Mouse (Mus musculus) lung, embryonic 14.5 days (tissue): ENCODE results near the gene Mup5. TPM values are rescaled to one million over a fixed set of nuclear protein-coding genes. Genes with fewer than 3 reads are reported as not detected.

Experiments used
- ATAC-seq: fragments of 200-750 bp; cut with Nextera tagmentation; 2 replicates; pipeline ENCODE4 v1.8.0; 2017; ENCODE audit warnings: mild to moderate bottlenecking, moderate TSS enrichment, moderate library complexity; ENCODE audit not compliant: insufficient read depth
- DNase-seq: peaks from one replicate; pipeline ENCODE4 v3.0.0-alpha.2; 2015
- H3K27ac ChIP-seq: fragments of 300-500 bp; sonication (generic); 2 replicates; pipeline ENCODE4 v1.5.1; 2014; ENCODE audit warnings: low read depth, mild to moderate bottlenecking, moderate library complexity
- H3K27me3 ChIP-seq: fragments of 300-500 bp; sonication (generic); 2 replicates; pipeline ENCODE4 v1.6.1; 2014; ENCODE audit warnings: low read length, control low read depth; ENCODE audit not compliant: insufficient read depth
- H3K36me3 ChIP-seq: fragments of 300-500 bp; sonication (generic); 2 replicates; pipeline ENCODE4 v1.6.1; 2014; ENCODE audit warnings: control low read depth; ENCODE audit not compliant: insufficient read depth
- H3K4me1 ChIP-seq: fragments of 300-500 bp; sonication (generic); 2 replicates; pipeline ENCODE4 v1.6.1; 2014; ENCODE audit warnings: antibody characterized with exemption, control low read depth; ENCODE audit not compliant: insufficient read depth
- H3K4me2 ChIP-seq: fragments of 300-500 bp; sonication (generic); 2 replicates; pipeline ENCODE4 v1.6.1; 2014; ENCODE audit warnings: mild to moderate bottlenecking
- H3K4me3 ChIP-seq: fragments of 300-500 bp; sonication (generic); 2 replicates; pipeline ENCODE4 v1.5.1; 2014; ENCODE audit warnings: low read depth, low read length
- H3K9ac ChIP-seq: fragments of 300-500 bp; sonication (generic); 2 replicates; pipeline ENCODE4 v1.6.1; 2014
- H3K9me3 ChIP-seq: fragments of 300-500 bp; sonication (generic); 2 replicates; pipeline ENCODE4 v1.6.1; 2016; ENCODE audit warnings: low read depth, low read length, control low read depth
- CTCF ChIP-seq: IDR thresholded peaks from 2 replicates; pipeline ENCODE4 v1.5.1; 2016; ENCODE audit warnings: antibody characterized with exemption, low read depth
- WGBS: fragments of 180-500 bp; shearing (Covaris S2); extraction: QIAGEN DNeasy Blood & Tissue Kit; methylation state at CpG from one replicate; pipeline ENCODE4 v1.1.7; 2014; 5-methylcytosine and 5-hydroxymethylcytosine counted together
- polyA plus RNA-seq: library from polyadenylated mRNA; unstranded; fragments of >200 nt; fragmentation: Nextera tagmentation; extraction: Ambion mirVana; gene quantifications from 2 replicates; pipeline ENCODE4 v1.2.1, GENCODE M21; 2014

Mup5 gene
- not detected in 2 replicates for polyA plus RNA-seq

DNA sequence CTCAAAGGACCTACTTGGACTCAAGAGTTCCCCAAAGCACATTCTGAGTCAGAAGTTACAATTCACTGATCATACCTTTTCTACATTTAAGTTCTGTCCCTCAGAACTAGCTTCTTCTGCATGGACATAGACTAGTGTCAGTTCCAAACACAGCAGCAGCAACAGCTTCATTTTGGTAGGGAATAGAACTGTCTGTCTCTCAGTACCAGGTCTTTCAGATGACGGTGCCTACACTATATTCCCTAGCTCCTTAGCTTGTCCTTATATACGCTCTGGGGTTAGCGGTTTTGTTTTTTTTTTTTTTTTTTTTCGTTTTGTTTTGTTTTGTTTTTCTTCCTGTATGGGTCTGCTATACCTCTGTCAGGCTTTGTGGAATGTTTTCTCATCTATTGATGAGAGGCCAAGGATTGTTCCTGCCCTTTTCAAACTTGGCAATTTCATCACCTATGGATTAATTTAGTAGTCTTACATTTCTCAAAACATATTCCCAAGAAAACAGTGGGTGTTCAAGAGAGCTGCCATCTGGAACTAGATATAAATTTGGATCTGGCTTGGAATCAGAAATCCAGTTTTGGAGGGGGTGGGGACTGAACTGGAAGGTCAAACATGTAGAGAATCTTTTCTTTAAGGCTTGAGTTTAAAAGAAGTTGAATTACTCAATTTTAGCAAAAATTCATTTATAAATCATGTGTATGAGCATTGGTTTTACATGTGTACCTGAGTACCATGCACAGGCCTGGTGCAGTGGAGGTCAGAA is at the start of gene Mup5:
Mup5 (minus strand) TSS at position 282 of the 757 bp plus-strand sequence.
- H3K27ac ChIP-seq, result no peak within 1 kb of the TSS
- DNase-seq (no peak), ATAC-seq (no peak)
- no peaks in the 10 kb centered on the region for H3K4me1 ChIP-seq
- H3K4me2 ChIP-seq, result no peak within 1 kb of the TSS
- 74% methylated on average over 4 of the region's 4 CpGs for WGBS
- no peaks in the 10 kb centered on the region for H3K9me3 ChIP-seq
- TF ChIP-seq CTCF, result no peak
- H3K4me3 ChIP-seq, result no peak within 1 kb of the TSS
- H3K27me3 ChIP-seq, result no peaks in the 10 kb centered on the region
- no peaks in the 10 kb centered on the region for H3K36me3 ChIP-seq
- H3K9ac ChIP-seq, result no peak within 1 kb of the TSS

DNA sequence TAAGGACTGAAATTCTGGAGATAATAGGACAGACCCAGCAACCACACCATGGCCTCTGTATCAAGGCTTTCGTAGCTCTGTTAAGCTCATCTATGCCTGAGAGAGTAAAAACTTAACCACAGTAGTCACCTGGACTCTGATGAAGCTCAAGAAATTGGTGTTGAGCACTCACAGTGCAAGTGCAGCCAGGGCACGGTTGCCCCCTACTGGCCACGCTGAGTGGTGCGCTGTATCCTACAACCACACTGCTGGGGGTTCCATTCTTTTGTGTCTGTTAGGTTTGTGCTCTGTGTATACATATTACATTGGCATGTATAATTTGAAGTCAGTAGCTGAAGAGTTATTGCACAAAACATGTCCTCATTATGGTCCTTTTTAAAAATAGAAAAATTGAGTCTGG is 23.1 kb upstream of the Mup5 start:
- Histone ChIP-seq H3K4me1 (no peaks in the 10 kb centered on the region), H3K4me2 (no peak overlapping the region), H3K4me3 (no peak overlapping the region), H3K9me3 (no peaks in the 10 kb centered on the region), H3K27ac (no peak overlapping the region), H3K36me3 (no peaks in the 10 kb centered on the region), H3K27me3 (no peaks in the 10 kb centered on the region), H3K9ac (no peak overlapping the region)
- DNase-seq (peak; percentile 43), ATAC-seq (no peak)
- 32% methylated on average over 4 of the region's 4 CpGs for WGBS
- peak; percentile 75 for TF ChIP-seq CTCF

DNA sequence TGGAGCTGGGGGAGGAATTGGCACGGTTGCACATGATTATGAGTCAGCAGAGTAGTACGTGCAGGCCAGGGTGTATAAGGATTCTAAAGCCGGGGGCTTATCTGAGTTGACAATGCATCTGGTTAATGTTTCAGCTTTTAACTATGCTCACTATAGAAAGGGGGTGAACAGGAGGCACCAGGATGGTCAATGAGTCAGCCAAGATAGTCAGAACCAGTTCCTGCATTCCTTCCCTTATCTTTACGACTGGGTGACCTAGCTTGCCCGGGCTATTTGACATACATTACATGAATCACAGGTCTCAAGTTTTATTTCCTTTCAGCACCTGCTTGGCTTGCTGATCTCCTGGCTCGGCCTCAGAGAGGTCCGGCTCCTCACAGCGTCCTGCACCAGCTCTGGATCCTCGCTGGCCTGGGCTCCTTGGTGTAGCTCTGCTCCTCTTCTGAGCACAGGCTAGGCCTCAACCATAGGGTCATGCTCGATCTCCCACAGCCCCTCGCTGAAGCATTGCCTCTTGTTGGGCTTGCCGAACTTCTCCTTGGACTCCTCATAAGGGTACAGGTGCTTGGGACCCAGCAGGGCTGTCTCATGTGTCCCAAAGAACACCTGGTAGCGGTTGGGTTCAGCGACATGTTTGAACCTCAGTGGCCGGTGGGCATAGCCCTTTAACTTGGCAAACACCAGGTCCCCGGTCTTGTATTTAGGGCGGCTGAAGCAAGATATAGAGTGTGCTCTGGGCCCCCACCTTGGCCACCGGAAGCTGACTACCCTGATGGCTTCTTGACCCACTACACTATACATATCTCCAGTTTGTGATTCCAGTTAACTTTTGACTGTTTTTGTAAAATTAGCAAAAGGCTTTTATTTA is 21.0 kb upstream of the Mup5 start:
- no peaks in the 10 kb centered on the region for H3K27me3 ChIP-seq
- H3K9me3 ChIP-seq, result no peaks in the 10 kb centered on the region
- no peak overlapping the region for H3K4me3 ChIP-seq
- no peak for TF ChIP-seq CTCF
- H3K4me1 ChIP-seq, result no peaks in the 10 kb centered on the region
- no peak overlapping the region for H3K27ac ChIP-seq
- H3K4me2 ChIP-seq, result no peak overlapping the region
- no peak overlapping the region for H3K9ac ChIP-seq
- peak; percentile 52; the same call in 1 of the 2 replicates for ATAC-seq
- no peak for DNase-seq
- H3K36me3 ChIP-seq, result no peaks in the 10 kb centered on the region
- WGBS, result 78% methylated on average over 18 of the region's 18 CpGs

DNA sequence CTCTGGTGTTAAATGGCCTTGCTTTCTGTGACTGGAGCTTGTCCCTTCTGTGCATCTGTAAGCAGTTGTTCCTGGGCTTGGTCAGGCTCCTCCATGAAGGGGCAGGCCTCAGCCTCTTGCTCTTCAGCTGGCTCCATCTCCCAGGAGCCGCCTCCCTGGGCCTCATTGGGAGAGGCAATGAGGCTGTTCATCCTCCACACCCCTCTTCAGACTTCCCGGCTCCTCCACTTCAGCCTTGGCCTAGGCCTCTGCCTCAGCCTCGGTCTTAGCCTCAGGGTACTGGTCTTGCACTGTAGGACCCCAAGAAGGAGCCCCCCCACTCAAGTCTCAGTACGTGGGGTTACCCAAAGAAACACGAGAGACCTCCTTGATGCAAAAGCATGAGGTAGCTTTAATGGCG is 20.3 kb upstream of the Mup5 start:
- WGBS, result 84% methylated on average over 6 of the region's 6 CpGs
- TF ChIP-seq CTCF, result no peak
- DNase-seq (no peak), ATAC-seq (no peak)
- no peaks in the 10 kb centered on the region for H3K4me1 ChIP-seq
- H3K4me2 ChIP-seq, result no peak overlapping the region
- H3K9ac ChIP-seq, result no peak overlapping the region
- no peak overlapping the region for H3K4me3 ChIP-seq
- no peaks in the 10 kb centered on the region for H3K27me3 ChIP-seq
- H3K36me3 ChIP-seq, result no peaks in the 10 kb centered on the region
- H3K27ac ChIP-seq, result no peak overlapping the region; the same call in 1 of the 2 replicates
- no peaks in the 10 kb centered on the region for H3K9me3 ChIP-seq

DNA sequence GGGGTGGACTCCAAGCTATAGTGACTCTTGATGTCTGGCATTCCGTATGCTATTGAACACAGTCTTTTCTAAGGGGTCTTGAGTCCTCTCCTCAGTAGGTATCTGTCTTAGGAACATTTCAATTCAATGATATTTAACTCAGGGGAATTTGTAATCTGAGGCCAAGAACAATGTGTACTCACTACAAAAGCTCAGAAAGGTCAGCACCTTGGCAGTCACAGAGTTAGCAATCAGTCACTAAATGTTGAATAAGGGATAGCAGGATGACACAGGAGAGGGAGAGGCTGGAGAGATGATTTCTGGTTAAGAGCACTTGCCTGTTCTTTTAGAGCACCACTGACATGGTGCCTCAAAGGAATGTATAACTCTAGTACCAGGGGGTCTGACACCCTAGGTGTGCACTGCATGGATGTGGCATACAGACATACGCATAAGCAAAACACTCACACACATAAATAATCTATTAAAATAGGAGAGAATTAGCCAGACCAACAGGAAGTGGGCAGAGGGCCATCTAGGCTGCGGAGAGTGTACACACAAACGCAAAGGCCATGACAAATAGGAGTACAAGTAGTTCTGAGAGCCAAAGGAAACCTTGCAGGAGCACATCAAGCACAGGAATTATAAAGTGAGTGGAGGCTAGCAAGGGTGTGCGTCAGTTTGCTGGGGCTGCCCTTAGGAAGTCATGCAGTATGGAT is 9.9 kb upstream of the Mup5 start:
- H3K4me2 ChIP-seq, result no peak overlapping the region
- H3K27me3 ChIP-seq, result no peaks in the 10 kb centered on the region
- no peaks in the 10 kb centered on the region for H3K4me1 ChIP-seq
- no peaks in the 10 kb centered on the region for H3K36me3 ChIP-seq
- no peaks in the 10 kb centered on the region for H3K9me3 ChIP-seq
- H3K9ac ChIP-seq, result no peak overlapping the region
- DNase-seq (no peak), ATAC-seq (no peak)
- no peak overlapping the region for H3K27ac ChIP-seq
- no peak for TF ChIP-seq CTCF
- 79% methylated on average over 5 of the region's 5 CpGs for WGBS
- H3K4me3 ChIP-seq, result no peak overlapping the region

DNA sequence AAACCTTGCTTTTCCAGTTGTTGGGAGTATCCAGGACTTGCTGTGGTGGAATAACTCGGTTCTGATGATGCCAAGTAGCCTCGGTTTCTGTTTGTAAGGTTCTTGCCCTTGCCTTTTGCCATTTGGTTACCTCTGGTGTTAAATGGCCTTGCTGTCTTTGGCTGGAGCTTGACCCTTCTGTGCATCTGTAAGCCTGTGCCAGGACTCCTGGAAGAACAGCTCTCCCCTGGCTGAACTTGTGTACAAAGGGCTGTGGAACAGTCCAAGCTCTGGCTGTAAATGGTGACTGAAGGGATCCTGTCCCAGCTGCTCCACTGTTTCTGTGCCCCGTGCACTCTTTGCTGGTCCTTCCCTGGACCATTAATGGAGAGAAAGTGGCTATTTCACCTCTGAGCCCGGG is 5.8 kb downstream of the Mup5 start:
- Histone ChIP-seq H3K9me3 (no peaks in the 10 kb centered on the region), H3K27me3 (no peaks in the 10 kb centered on the region), H3K4me1 (no peaks in the 10 kb centered on the region), H3K9ac (no peak overlapping the region), H3K4me3 (no peak overlapping the region), H3K27ac (no peak overlapping the region), H3K36me3 (no peaks in the 10 kb centered on the region), H3K4me2 (no peak overlapping the region)
- TF ChIP-seq CTCF, result no peak
- 69% methylated on average over 4 of the region's 4 CpGs for WGBS
- DNase-seq, result no peak
- ATAC-seq, result no peak
